Mouse (Mus musculus) kidney, postnatal 0 days (tissue): Measurements from ENCODE around the gene Sepsecs. TPM values are rescaled to one million over a fixed set of nuclear protein-coding genes. Genes with fewer than 3 reads are reported as not detected.

Experiments
- ATAC-seq: fragments of 200-750 bp; cut with Nextera tagmentation; replicated peaks from 2 replicates; pipeline ENCODE4 v1.8.0; 2017; ENCODE audit warnings: low read depth, moderate number of reproducible peaks, moderate TSS enrichment, moderate library complexity; ENCODE audit not compliant: low FRiP score
- DNase-seq: peaks from one replicate; pipeline ENCODE4 v3.0.0-alpha.2; 2016; ENCODE audit warnings: low spot score
- H3K27ac ChIP-seq: fragments of 300-500 bp; sonication (generic); 2 replicates; pipeline ENCODE4 v1.5.1; 2014; ENCODE audit warnings: mild to moderate bottlenecking
- H3K27me3 ChIP-seq: fragments of 300-500 bp; sonication (generic); 2 replicates; pipeline ENCODE4 v1.6.1; 2014; ENCODE audit warnings: low read length, mixed read lengths; ENCODE audit not compliant: insufficient read depth
- H3K36me3 ChIP-seq: fragments of 300-500 bp; sonication (generic); 2 replicates; pipeline ENCODE4 v1.6.1; 2014; ENCODE audit warnings: low read length, mixed read lengths; ENCODE audit not compliant: insufficient read depth
- H3K4me1 ChIP-seq: fragments of 300-500 bp; sonication (generic); replicated peaks from 2 replicates; pipeline ENCODE4 v1.6.1; 2014; ENCODE audit warnings: antibody characterized with exemption, low read length, mixed read lengths; ENCODE audit not compliant: insufficient read depth
- H3K4me2 ChIP-seq: fragments of 300-500 bp; sonication (generic); 2 replicates; pipeline ENCODE4 v1.6.1; 2014; ENCODE audit warnings: mild to moderate bottlenecking, low read length, moderate library complexity, mixed read lengths
- H3K4me3 ChIP-seq: fragments of 300-500 bp; sonication (generic); replicated peaks from 2 replicates; pipeline ENCODE4 v1.5.1; 2014; ENCODE audit warnings: low read depth, low read length
- H3K9ac ChIP-seq: fragments of 300-500 bp; sonication (generic); 2 replicates; pipeline ENCODE4 v1.6.1; 2014; ENCODE audit warnings: low read depth, low read length
- H3K9me3 ChIP-seq: fragments of 300-500 bp; sonication (generic); replicated peaks from 2 replicates; pipeline ENCODE4 v1.6.1; 2016; ENCODE audit warnings: low read length, inconsistent platforms, mixed read lengths
- CTCF ChIP-seq: IDR thresholded peaks from 2 replicates; pipeline ENCODE4 v1.5.1; 2016; ENCODE audit warnings: antibody characterized with exemption, low read depth, mild to moderate bottlenecking, moderate library complexity
- WGBS: fragments of 180-500 bp; shearing (Covaris S2); extraction: QIAGEN DNeasy Blood & Tissue Kit; methylation state at CpG from one replicate; pipeline ENCODE4 v1.1.7; 2014; 5-methylcytosine and 5-hydroxymethylcytosine counted together
- polyA plus RNA-seq: library from polyadenylated mRNA; unstranded; fragments of >200 nt; fragmentation: Nextera tagmentation; extraction: Ambion mirVana; gene quantifications from 2 replicates; pipeline ENCODE4 v1.2.1, GENCODE M21; 2015

The Sepsecs gene
- polyA plus RNA-seq, 1 experiment from 2014 or later: 8.5 TPM

- TF ChIP-seq CTCF: no peak
- ATAC-seq: no peak
- Histone ChIP-seq H3K27ac (no peak overlapping the region), H3K4me1 (no peaks in the 10 kb centered on the region), H3K27me3 (no peaks in the 10 kb centered on the region), H3K4me3 (no peak overlapping the region), H3K36me3 (no peaks in the 10 kb centered on the region), H3K4me2 (no peak overlapping the region), H3K9ac (no peak overlapping the region), H3K9me3 (no peaks in the 10 kb centered on the region)
- DNase-seq: no peak
- WGBS: 56% methylated on average over 9 of the region's 9 CpGs
These were observed 3.8 kb upstream of the Sepsecs start for GRCm38 (mm10) chr5:52673341-52673740.

GRCm38 (mm10) chr5:52670745-52671144 is 1.2 kb upstream of the Sepsecs start:
- H3K9ac ChIP-seq: no peak overlapping the region
- H3K4me2 ChIP-seq: no peak overlapping the region
- ATAC-seq: no peak
- TF ChIP-seq CTCF: no peak
- H3K4me1 ChIP-seq: no peaks in the 10 kb centered on the region
- WGBS: 88% methylated on average over 3 of the region's 3 CpGs
- DNase-seq: no peak
- H3K27ac ChIP-seq: no peak overlapping the region
- no peaks in the 10 kb centered on the region for H3K36me3 ChIP-seq
- no peak overlapping the region for H3K4me3 ChIP-seq
- H3K27me3 ChIP-seq: no peaks in the 10 kb centered on the region
- no peaks in the 10 kb centered on the region for H3K9me3 ChIP-seq

GRCm38 (mm10) chr5:52666766-52667165 is 2.7 kb downstream of the Sepsecs start:
- Histone ChIP-seq H3K4me3 (no peak overlapping the region), H3K36me3 (peaks cover 16% of the 10 kb centered on the region), H3K27me3 (no peaks in the 10 kb centered on the region), H3K4me1 (no peaks in the 10 kb centered on the region), H3K9me3 (no peaks in the 10 kb centered on the region), H3K4me2 (no peak overlapping the region), H3K9ac (no peak overlapping the region), H3K27ac (no peak overlapping the region)
- TF ChIP-seq CTCF: no peak
- 89% methylated on average over 3 of the region's 3 CpGs for WGBS
- ATAC-seq: no peak
- DNase-seq: no peak

- H3K9ac ChIP-seq: no peak overlapping the region
- H3K27ac ChIP-seq: no peak overlapping the region
- peaks cover 13% of the 10 kb centered on the region; the same call in 1 of the 2 replicates for H3K36me3 ChIP-seq
- no peak overlapping the region for H3K4me2 ChIP-seq
- H3K4me1 ChIP-seq: no peaks in the 10 kb centered on the region
- no peak for TF ChIP-seq CTCF
- no peak for DNase-seq
- H3K27me3 ChIP-seq: no peaks in the 10 kb centered on the region
- no peak for ATAC-seq
- H3K4me3 ChIP-seq: no peak overlapping the region
- WGBS: 71% methylated on average over 4 of the region's 4 CpGs
- no peaks in the 10 kb centered on the region for H3K9me3 ChIP-seq
These were observed 11.6 kb downstream of the Sepsecs start for GRCm38 (mm10) chr5:52657957-52658356.

- Histone ChIP-seq H3K4me2 (no peak overlapping the region), H3K4me1 (no peaks in the 10 kb centered on the region), H3K4me3 (no peak overlapping the region), H3K9ac (no peak overlapping the region), H3K27ac (no peak overlapping the region), H3K9me3 (no peaks in the 10 kb centered on the region), H3K27me3 (no peaks in the 10 kb centered on the region), H3K36me3 (peaks cover 13% of the 10 kb centered on the region; the same call in 1 of the 2 replicates)
- no peak for TF ChIP-seq CTCF
- 89% methylated on average over 5 of the region's 5 CpGs for WGBS
- DNase-seq: no peak
- no peak for ATAC-seq
These were observed 12.2 kb downstream of the Sepsecs start for GRCm38 (mm10) chr5:52657336-52657735.

GRCm38 (mm10) chr5:52655992-52656391 is 13.5 kb downstream of the Sepsecs start:
- Histone ChIP-seq H3K9me3 (no peaks in the 10 kb centered on the region), H3K4me3 (no peak overlapping the region), H3K9ac (no peak overlapping the region), H3K27me3 (no peaks in the 10 kb centered on the region), H3K4me1 (no peaks in the 10 kb centered on the region), H3K36me3 (peaks cover 16% of the 10 kb centered on the region; the same call in 1 of the 2 replicates), H3K4me2 (no peak overlapping the region), H3K27ac (no peak overlapping the region)
- peak; percentile 66 for TF ChIP-seq CTCF
- ATAC-seq (no peak), DNase-seq (peak; percentile 53)
- WGBS: 67% methylated on average over 8 of the region's 8 CpGs

- H3K4me3 ChIP-seq: no peak overlapping the region
- ATAC-seq (no peak), DNase-seq (no peak)
- no peak overlapping the region for H3K9ac ChIP-seq
- no peaks in the 10 kb centered on the region for H3K4me1 ChIP-seq
- H3K4me2 ChIP-seq: no peak overlapping the region
- no peak overlapping the region for H3K27ac ChIP-seq
- H3K27me3 ChIP-seq: no peaks in the 10 kb centered on the region
- H3K36me3 ChIP-seq: peaks cover 13% of the 10 kb centered on the region; the same call in 1 of the 2 replicates
- no peak for TF ChIP-seq CTCF
- H3K9me3 ChIP-seq: no peaks in the 10 kb centered on the region
- 94% methylated on average over 5 of the region's 5 CpGs for WGBS
These were observed 14.5 kb downstream of the Sepsecs start for GRCm38 (mm10) chr5:52654961-52655360.
